Mouse (Mus musculus) lung, adult 2 months (tissue): ENCODE data around the gene Fcgr4. TPM values are rescaled to one million over a fixed set of nuclear protein-coding genes. Genes with fewer than 3 reads are reported as not detected.
"Not testable (repeated sequence)": the region's sequence is repeated elsewhere in the genome, so short reads cannot be mapped to it uniquely, and the experiment has no call there.

Source experiments
- DNase-seq: peaks from one replicate; pipeline ENCODE4 v3.0.0; 2022
- H3K4me1 ChIP-seq: fragments of 200-500 bp; 2 replicates; pipeline ENCODE4 v1.6.1; 2011; ENCODE audit warnings: low read length; ENCODE audit not compliant: control insufficient read depth, insufficient read depth
- H3K4me3 ChIP-seq: fragments of 200-500 bp; replicated peaks from 2 replicates; pipeline ENCODE3; 2011; ENCODE audit warnings: low read depth, mild to moderate bottlenecking, control low read depth, low read length; ENCODE audit errors: extremely low read depth
- CTCF ChIP-seq: fragments of 200-500 bp; IDR thresholded peaks from 2 replicates; pipeline ENCODE4 v1.5.1; 2011; ENCODE audit warnings: mild to moderate bottlenecking, low read length, control low read depth; ENCODE audit not compliant: insufficient read depth
- POLR2A ChIP-seq: fragments of 200-500 bp; IDR thresholded peaks from 2 replicates; pipeline ENCODE4 v1.6.1; 2011; ENCODE audit warnings: low read depth, mild to moderate bottlenecking, control low read depth, low read length, borderline replicate concordance; ENCODE audit errors: extremely low read depth
- WGBS: fragments of 180-500 bp; shearing (Covaris S2); methylation state at CpG from one replicate; pipeline ENCODE4 v1.1.7; 2018; 5-methylcytosine and 5-hydroxymethylcytosine counted together
- polyA plus RNA-seq: library from polyadenylated mRNA; depleted of rRNA; stranded (reverse); fragments of >200 nt; gene quantifications from 2 replicates; pipeline ENCODE4 v1.2.3, GENCODE M21; 2012; rRNA removed

The Fcgr4 gene
- 6.8 and 7.9 TPM in 2 replicates for polyA plus RNA-seq

GRCm38 (mm10) chr1:171018737-171019136 is at the start of gene Fcgr4:
Gene Fcgr4 (plus strand): TSS chr1:171018920.
- H3K4me1 ChIP-seq = no peaks in the 10 kb centered on the region
- DNase-seq = no peak
- H3K4me3 ChIP-seq = no peak within 1 kb of the TSS
- 74% methylated on average over 2 of the region's 2 CpGs for whole genome bisulfite sequencing
- TF ChIP-seq CTCF = no peak
- TF ChIP-seq POLR2A = no peak

DNA sequence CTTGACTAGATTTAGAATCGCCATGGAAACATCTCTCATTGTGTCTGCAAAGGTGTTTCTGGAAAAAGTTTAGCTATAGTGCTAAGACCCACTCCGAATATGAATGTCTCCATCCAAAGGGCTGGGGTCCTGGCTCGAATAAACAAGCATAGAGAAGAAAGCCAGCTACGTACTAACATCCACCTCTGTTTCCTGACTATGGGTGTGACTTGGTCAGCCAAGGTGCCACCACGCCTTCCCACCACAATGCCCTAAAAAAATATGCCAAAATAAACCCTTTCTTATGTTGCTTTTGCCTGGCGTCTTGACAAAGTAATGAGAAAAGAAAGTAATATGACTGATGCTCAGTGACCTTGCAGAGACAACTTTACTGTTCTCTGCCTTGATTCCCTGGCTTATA is 46.2 kb upstream of the Fcgr4 start:
- H3K4me1 ChIP-seq = no peaks in the 10 kb centered on the region
- no peak for DNase-seq
- 60% methylated on average over 6 of the region's 6 CpGs for WGBS

GRCm38 (mm10) chr1:170972936-170973335 is 45.8 kb upstream of the Fcgr4 start:
- H3K4me3 ChIP-seq = no peak overlapping the region
- WGBS = 52% methylated on average over 4 of the region's 4 CpGs
- no peaks in the 10 kb centered on the region for H3K4me1 ChIP-seq
- no peak for DNase-seq
- TF ChIP-seq CTCF (no peak), POLR2A (no peak)

More for the DNA sequence above, 46.2 kb upstream of the Fcgr4 start:
- no peak overlapping the region for H3K4me3 ChIP-seq
- TF ChIP-seq CTCF (no peak), POLR2A (no peak)

- no peak for DNase-seq
- 78% methylated on average over 8 of the region's 8 CpGs for WGBS
- H3K4me3 ChIP-seq = no peak overlapping the region
- TF ChIP-seq POLR2A (no peak), CTCF (no peak)
- H3K4me1 ChIP-seq = no peaks in the 10 kb centered on the region
Observed at GRCm38 (mm10) chr1:170974171-170974570, 44.5 kb upstream of the Fcgr4 start.

GRCm38 (mm10) chr1:170974736-170975135 is 44.0 kb upstream of the Fcgr4 start:
- WGBS = 92% methylated on average over 2 of the region's 2 CpGs
- Histone ChIP-seq H3K4me3 (no peak overlapping the region), H3K4me1 (no peaks in the 10 kb centered on the region)
- TF ChIP-seq CTCF (no peak), POLR2A (no peak)
- DNase-seq = no peak

DNA sequence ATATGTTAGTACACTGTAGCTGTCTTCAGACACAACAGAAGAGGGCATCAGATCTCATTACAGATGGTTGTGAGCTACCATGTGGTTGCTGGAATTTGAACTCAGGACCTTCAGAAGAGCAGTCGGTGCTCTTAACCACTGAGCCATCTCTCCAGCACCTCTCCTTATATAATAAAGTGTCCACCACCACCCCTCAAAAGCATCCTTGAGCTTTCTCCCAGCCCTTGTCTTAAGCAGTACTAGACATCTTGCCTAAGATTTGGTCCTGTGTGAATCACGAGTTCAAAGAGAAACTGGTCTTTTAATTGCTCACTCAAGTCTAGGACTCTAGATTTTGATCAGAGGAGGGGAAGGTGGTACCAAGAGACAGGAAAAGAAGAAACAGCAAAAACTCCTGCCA is 43.4 kb upstream of the Fcgr4 start:
- DNase-seq, H3K4me1 ChIP-seq: not testable (repeated sequence)
- peak overlapping the region; percentile 59 for H3K4me3 ChIP-seq
- WGBS = 51% methylated on average over 2 of the region's 2 CpGs

DNA sequence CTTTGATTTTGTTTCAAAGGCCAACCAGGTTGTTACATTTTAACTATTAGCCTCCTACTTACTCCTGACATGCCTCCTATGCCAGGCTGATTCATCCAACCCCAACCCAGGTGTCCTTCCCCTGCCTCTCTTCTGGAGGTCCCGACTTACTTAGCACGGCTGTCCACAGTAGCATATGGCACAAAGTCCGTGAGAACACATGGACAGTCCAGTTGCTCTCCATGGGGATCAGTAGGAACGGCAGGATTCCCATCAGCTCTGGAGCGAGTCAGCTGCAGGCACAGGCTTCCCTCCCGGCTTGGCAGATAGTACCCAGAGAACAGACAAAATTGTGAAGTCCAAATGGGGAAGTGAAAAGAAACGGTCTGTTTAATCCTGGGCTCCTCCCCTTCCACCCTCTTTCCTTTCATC is 43.0 kb upstream of the Fcgr4 start:
- H3K4me3 ChIP-seq = peak overlapping the region; percentile 59
- TF ChIP-seq CTCF (no peak), POLR2A (no peak)
- H3K4me1 ChIP-seq = no peaks in the 10 kb centered on the region
- WGBS = 60% methylated on average over 7 of the region's 7 CpGs
- no peak for DNase-seq

DNA sequence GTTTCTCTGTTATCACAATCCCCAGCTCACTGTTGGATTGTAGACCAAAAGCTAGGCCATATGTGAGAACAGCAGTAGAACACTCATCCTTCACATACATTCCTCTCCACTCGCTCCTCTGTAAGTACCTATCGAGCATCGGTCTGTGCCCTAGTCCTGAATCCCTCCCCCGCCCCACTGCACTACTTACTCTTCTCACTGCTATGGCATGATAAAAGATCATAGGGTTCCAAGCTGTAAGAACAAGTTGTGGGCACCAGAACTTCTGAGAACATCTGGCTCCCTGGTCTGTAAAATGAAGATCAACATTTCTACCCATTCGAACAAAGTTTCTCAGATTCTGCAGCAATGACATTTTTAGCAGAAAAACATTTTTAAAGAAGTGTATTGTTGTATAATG is 42.3 kb upstream of the Fcgr4 start, which contains the start of gene Fcgr2b:
Gene Fcgr2b (minus strand): TSS at position 101 of the 400 bp plus-strand sequence.
- WGBS = 82% methylated on average over 5 of the region's 5 CpGs
- TF ChIP-seq CTCF = no peak
- TF ChIP-seq POLR2A = no peak
- H3K4me1 ChIP-seq = no peaks in the 10 kb centered on the region
- H3K4me3 ChIP-seq = peak within 1 kb of the TSS; percentile 59
- no peak for DNase-seq

DNA sequence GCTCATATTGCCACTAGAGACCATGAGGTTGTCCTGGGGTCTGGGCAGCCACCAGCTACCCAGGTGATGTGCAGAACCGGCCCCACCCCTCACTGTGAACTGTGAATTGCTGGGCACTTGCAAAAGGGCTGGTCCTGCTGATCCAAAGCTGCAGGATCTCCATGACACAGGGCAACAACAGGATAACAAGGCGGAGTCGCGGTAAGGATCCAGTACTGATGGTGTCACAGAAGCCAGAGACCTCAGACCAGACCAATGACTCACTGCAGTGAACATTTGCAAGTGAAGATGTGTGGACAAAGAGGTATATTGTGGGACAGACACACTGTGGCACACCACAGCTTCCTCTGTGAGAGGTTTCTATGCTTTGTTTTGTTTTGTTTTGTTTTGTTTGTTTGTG is 40.1 kb upstream of the Fcgr4 start:
- 73% methylated on average over 4 of the region's 4 CpGs for WGBS
- DNase-seq = no peak
- TF ChIP-seq POLR2A (no peak), CTCF (no peak)
- H3K4me3 ChIP-seq = no peak overlapping the region
- H3K4me1 ChIP-seq = no peaks in the 10 kb centered on the region

- not testable (repeated sequence) for H3K4me3 ChIP-seq, H3K4me1 ChIP-seq, DNase-seq
- WGBS = 62% methylated on average over 1 of the region's 1 CpGs
Observed at GRCm38 (mm10) chr1:170981679-170982078, 37.0 kb upstream of the Fcgr4 start.

DNA sequence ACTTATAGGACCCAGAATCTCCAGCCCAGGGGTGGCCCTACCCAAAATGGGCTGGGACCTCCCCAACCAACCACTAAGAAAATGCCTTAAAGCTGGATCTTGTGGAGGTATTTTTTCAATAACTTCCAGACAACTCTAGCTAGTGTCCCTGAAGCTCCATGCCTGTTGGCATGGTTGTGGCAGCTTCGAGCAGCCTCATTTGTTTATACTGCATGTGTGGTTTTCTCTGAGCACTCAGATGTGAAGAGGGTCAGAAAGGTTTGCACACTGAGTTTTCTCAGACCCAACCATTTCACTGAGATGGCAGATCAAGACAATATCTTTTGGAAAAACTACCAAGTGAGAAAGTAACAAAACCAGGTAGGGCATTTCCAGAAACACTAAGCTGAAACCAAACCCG is 36.4 kb upstream of the Fcgr4 start:
- no peak overlapping the region for H3K4me3 ChIP-seq
- 57% methylated on average over 2 of the region's 2 CpGs for WGBS
- TF ChIP-seq POLR2A (no peak), CTCF (no peak)
- H3K4me1 ChIP-seq = no peaks in the 10 kb centered on the region
- no peak for DNase-seq
